Mouse (Mus musculus) WW6 (cell line): ENCODE data around the gene Rnf10.

Source experiments
- DNase-seq: peaks from one replicate; pipeline ENCODE4 v3.0.0-alpha.2; 2013; ENCODE audit warnings: low read depth, low spot score

The Rnf10 gene

GRCm38 (mm10) chr5:115275998-115276397 is 3.3 kb upstream of the Rnf10 start:
- DNase-seq: peak; percentile 90

- DNase-seq: no peak
Observed at GRCm38 (mm10) chr5:115274771-115275170, 2.1 kb upstream of the Rnf10 start.

- no peak for DNase-seq
Observed at GRCm38 (mm10) chr5:115274353-115274752, 1.7 kb upstream of the Rnf10 start.

- DNase-seq: no peak
Observed at GRCm38 (mm10) chr5:115273549-115274135, 944 bp upstream of the Rnf10 start.

- no peak for DNase-seq
Observed at GRCm38 (mm10) chr5:115271931-115272811, 527 bp downstream of the Rnf10 start.

- DNase-seq: no peak
Observed at GRCm38 (mm10) chr5:115269969-115270368, 2.7 kb downstream of the Rnf10 start.

- DNase-seq: no peak
Observed at GRCm38 (mm10) chr5:115268266-115268665, 4.4 kb downstream of the Rnf10 start.

- no peak for DNase-seq
Observed at GRCm38 (mm10) chr5:115267469-115268045, 5.1 kb downstream of the Rnf10 start.

GRCm38 (mm10) chr5:115266787-115267468 is 5.8 kb downstream of the Rnf10 start:
- DNase-seq: no peak

GRCm38 (mm10) chr5:115266340-115266739 is 6.4 kb downstream of the Rnf10 start:
- no peak for DNase-seq

GRCm38 (mm10) chr5:115262502-115263291 is 10.0 kb downstream of the Rnf10 start:
- no peak for DNase-seq

- no peak for DNase-seq
Observed at GRCm38 (mm10) chr5:115261880-115262279, 10.8 kb downstream of the Rnf10 start.

- DNase-seq: no peak
Observed at GRCm38 (mm10) chr5:115261141-115261540, 11.6 kb downstream of the Rnf10 start.

- no peak for DNase-seq
Observed at GRCm38 (mm10) chr5:115260356-115260755, 12.3 kb downstream of the Rnf10 start.

- DNase-seq: no peak
Observed at GRCm38 (mm10) chr5:115256909-115257546, 15.7 kb downstream of the Rnf10 start.

GRCm38 (mm10) chr5:115255472-115255871 is 17.2 kb downstream of the Rnf10 start:
- no peak for DNase-seq

GRCm38 (mm10) chr5:115240191-115240590 is 32.5 kb downstream of the Rnf10 start:
- DNase-seq: no peak

- no peak for DNase-seq
Observed at GRCm38 (mm10) chr5:115238729-115239195, 33.9 kb downstream of the Rnf10 start.

- DNase-seq: peak; percentile 76
Observed at GRCm38 (mm10) chr5:115237803-115238728, 34.6 kb downstream of the Rnf10 start.
